Mouse (Mus musculus) CH12.LX (cell line): ENCODE data around the gene Dip2b. TPM values are rescaled to one million over a fixed set of nuclear protein-coding genes. Genes with fewer than 3 reads are reported as not detected.

Source experiments
- DNase-seq: peaks from one replicate; pipeline ENCODE4 v3.0.0-alpha.2; 2013; ENCODE audit errors: extremely low read depth
- H3K27ac ChIP-seq: 2 replicates; pipeline ENCODE4 v1.5.1; 2012; ENCODE audit warnings: low read depth, mild to moderate bottlenecking, control low read depth, moderate library complexity; ENCODE audit not compliant: insufficient read depth
- H3K27me3 ChIP-seq: replicated peaks from 2 replicates; pipeline ENCODE3; 2012; ENCODE audit warnings: inconsistent platforms
- H3K36me3 ChIP-seq, 2 experiments: replicated peaks in 1 of 2; 2 replicates each; pipeline versions ENCODE3 to v1.6.1; 2012; ENCODE audit warnings: inconsistent platforms in 1 of 2, low read length in 1 of 2, mild to moderate bottlenecking in 1 of 2, mixed read lengths in 1 of 2, moderate library complexity in 1 of 2; ENCODE audit not compliant: control insufficient read depth in 1 of 2, insufficient read depth in 1 of 2
- H3K4me1 ChIP-seq, 2 experiments: 2 replicates each; pipeline ENCODE4 v1.6.1; 2012; ENCODE audit warnings: inconsistent platforms in 1 of 2, moderate library complexity in 1 of 2; ENCODE audit not compliant: insufficient read depth in 2 of 2, control insufficient read depth in 1 of 2
- H3K4me2 ChIP-seq: 2 replicates; pipeline ENCODE4 v1.6.1; 2012; ENCODE audit warnings: low read depth, mild to moderate bottlenecking, control low read depth; ENCODE audit not compliant: poor library complexity, insufficient read depth, severe bottlenecking
- H3K4me3 ChIP-seq, 3 experiments: fragments of 150-350 bp in 1 of 3; sonication (generic) in 1 of 3; replicated peaks in 1 of 3; 2 replicates each; pipeline versions ENCODE3 to v1.5.1; 2011 to 2012; ENCODE audit warnings: low read depth in 2 of 3, low read length in 2 of 3, mild to moderate bottlenecking in 2 of 3, moderate library complexity in 2 of 3, control low read depth in 1 of 3, improper control_type of control experiment in 1 of 3, inconsistent platforms in 1 of 3, mixed read lengths in 1 of 3; ENCODE audit not compliant: poor library complexity in 1 of 3
- H3K79me2 ChIP-seq: replicated peaks from 2 replicates; pipeline ENCODE4 v1.6.1; 2012; ENCODE audit warnings: mild to moderate bottlenecking, moderate library complexity; ENCODE audit not compliant: control insufficient read depth, poor library complexity, insufficient read depth, severe bottlenecking; ENCODE audit errors: extremely low read depth
- H3K9ac ChIP-seq: 2 replicates; pipeline ENCODE4 v1.6.1; 2012; ENCODE audit warnings: low read depth, mild to moderate bottlenecking, control low read depth, moderate library complexity; ENCODE audit not compliant: insufficient read depth
- H3K9me3 ChIP-seq: replicated peaks from 2 replicates; pipeline ENCODE3; 2012; ENCODE audit warnings: low read length, inconsistent platforms, mixed read lengths
- BHLHE40 ChIP-seq: IDR thresholded peaks from 2 replicates; pipeline ENCODE4 v1.6.1; 2011; ENCODE audit warnings: mild to moderate bottlenecking, low read depth, low read length, improper control_type of control experiment
- CHD2 ChIP-seq: IDR thresholded peaks from 2 replicates; pipeline ENCODE4 v1.6.1; 2011; ENCODE audit warnings: low read length, improper control_type of control experiment
- CTCF ChIP-seq, 2 experiments: IDR thresholded peaks in 1 of 2; conservative IDR thresholded peaks in 1 of 2; 2 replicates each; pipeline ENCODE4 v1.5.1; 2011 to 2012; ENCODE audit warnings: low read depth in 2 of 2, low read length in 2 of 2, improper control_type of control experiment in 1 of 2, inconsistent platforms in 1 of 2, mild to moderate bottlenecking in 1 of 2, moderate library complexity in 1 of 2
- E2F4 ChIP-seq: IDR thresholded peaks from 2 replicates; pipeline ENCODE4 v1.6.1; 2011; ENCODE audit warnings: low read depth, low read length, improper control_type of control experiment; ENCODE audit not compliant: insufficient replicate concordance
- ELF1 ChIP-seq: IDR thresholded peaks from 2 replicates; pipeline ENCODE4 v1.6.1; 2014; ENCODE audit warnings: low read depth, mild to moderate bottlenecking, inconsistent platforms, low read length, improper control_type of control experiment
- EP300 ChIP-seq: IDR thresholded peaks from 2 replicates; pipeline ENCODE4 v1.6.1; 2011; ENCODE audit warnings: low read length, improper control_type of control experiment
- ETS1 ChIP-seq: conservative IDR thresholded peaks from 2 replicates; pipeline ENCODE4 v1.6.1; 2012; ENCODE audit warnings: low read depth, mild to moderate bottlenecking, inconsistent platforms, low read length, improper control_type of control experiment, moderate library complexity
- HCFC1 ChIP-seq: IDR thresholded peaks from 2 replicates; pipeline ENCODE4 v1.6.1; 2012; ENCODE audit warnings: low read depth, mild to moderate bottlenecking, inconsistent platforms, low read length, improper control_type of control experiment
- IRF4 ChIP-seq: IDR thresholded peaks from 2 replicates; pipeline ENCODE4 v1.6.1; 2014; ENCODE audit warnings: low read depth, mild to moderate bottlenecking, inconsistent platforms, low read length, improper control_type of control experiment
- JUND ChIP-seq: conservative IDR thresholded peaks from 2 replicates; pipeline ENCODE4 v1.6.1; 2011; ENCODE audit warnings: low read depth, low read length, improper control_type of control experiment
- MAFK ChIP-seq: IDR thresholded peaks from 2 replicates; pipeline ENCODE4 v1.6.1; 2011; ENCODE audit warnings: low read length, improper control_type of control experiment; ENCODE audit not compliant: insufficient replicate concordance
- MAX ChIP-seq: IDR thresholded peaks from 2 replicates; pipeline ENCODE4 v1.6.1; 2011; ENCODE audit warnings: low read length, improper control_type of control experiment
- MAZ ChIP-seq: IDR thresholded peaks from 2 replicates; pipeline ENCODE4 v1.6.1; 2012; ENCODE audit warnings: low read depth, mild to moderate bottlenecking, inconsistent platforms, low read length, improper control_type of control experiment, moderate library complexity
- MEF2A ChIP-seq: IDR thresholded peaks from 2 replicates; pipeline ENCODE4 v1.6.1; 2014; ENCODE audit warnings: low read depth, mild to moderate bottlenecking, inconsistent platforms, low read length, improper control_type of control experiment, borderline replicate concordance
- MXI1 ChIP-seq: IDR thresholded peaks from 2 replicates; pipeline ENCODE4 v1.6.1; 2011; ENCODE audit warnings: mild to moderate bottlenecking, low read depth, low read length, improper control_type of control experiment
- MYC ChIP-seq: IDR thresholded peaks from 2 replicates; pipeline ENCODE4 v1.6.1; 2011; ENCODE audit warnings: low read depth, mild to moderate bottlenecking, improper control_type of control experiment, low read length
- NELFE ChIP-seq: IDR thresholded peaks from 2 replicates; pipeline ENCODE4 v1.6.1; 2011; ENCODE audit warnings: low read depth, low read length, improper control_type of control experiment
- NRF1 ChIP-seq: IDR thresholded peaks from 2 replicates; pipeline ENCODE4 v1.6.1; 2014; ENCODE audit warnings: low read depth, mild to moderate bottlenecking, inconsistent platforms, low read length, improper control_type of control experiment, moderate library complexity
- POLR2A ChIP-seq: IDR thresholded peaks from 2 replicates; pipeline ENCODE4 v1.6.1; 2011; ENCODE audit warnings: low read depth, mild to moderate bottlenecking, improper control_type of control experiment, low read length
- POLR2AphosphoS2 ChIP-seq: IDR thresholded peaks from 2 replicates; pipeline ENCODE4 v1.6.1; 2011; ENCODE audit warnings: low read depth, low read length, improper control_type of control experiment
- RAD21 ChIP-seq: IDR thresholded peaks from 2 replicates; pipeline ENCODE4 v1.6.1; 2011; ENCODE audit warnings: low read depth, mild to moderate bottlenecking, low read length, improper control_type of control experiment, moderate library complexity
- RCOR1 ChIP-seq: conservative IDR thresholded peaks from 2 replicates; pipeline ENCODE4 v1.6.1; 2012; ENCODE audit warnings: low read depth, mild to moderate bottlenecking, inconsistent platforms, low read length, improper control_type of control experiment
- SIN3A ChIP-seq: IDR thresholded peaks from 2 replicates; pipeline ENCODE4 v1.6.1; 2012; ENCODE audit warnings: low read length, improper control_type of control experiment, inconsistent platforms
- TBP ChIP-seq: conservative IDR thresholded peaks from 2 replicates; pipeline ENCODE4 v1.6.1; 2011; ENCODE audit warnings: low read depth, low read length, improper control_type of control experiment
- TCF12 ChIP-seq: IDR thresholded peaks from 2 replicates; pipeline ENCODE4 v1.6.1; 2014; ENCODE audit warnings: low read depth, mild to moderate bottlenecking, inconsistent platforms, low read length, improper control_type of control experiment
- UBTF ChIP-seq: IDR thresholded peaks from 2 replicates; pipeline ENCODE4 v1.6.1; 2012; ENCODE audit warnings: low read depth, mild to moderate bottlenecking, inconsistent platforms, low read length, improper control_type of control experiment, moderate library complexity
- USF1 ChIP-seq: IDR thresholded peaks from 2 replicates; pipeline ENCODE4 v1.6.1; 2014; ENCODE audit warnings: low read depth, mild to moderate bottlenecking, inconsistent platforms, low read length, improper control_type of control experiment
- USF2 ChIP-seq: conservative IDR thresholded peaks from 2 replicates; pipeline ENCODE4 v1.6.1; 2011; ENCODE audit warnings: low read depth, low read length, improper control_type of control experiment
- ZC3H11A ChIP-seq: IDR thresholded peaks from 2 replicates; pipeline ENCODE4 v1.6.1; 2012; ENCODE audit warnings: low read depth, mild to moderate bottlenecking, inconsistent platforms, low read length, improper control_type of control experiment
- ZKSCAN1 ChIP-seq: IDR thresholded peaks from 2 replicates; pipeline ENCODE4 v1.6.1; 2012; ENCODE audit warnings: low read depth, inconsistent platforms, low read length, improper control_type of control experiment, borderline replicate concordance
- ZMIZ1 ChIP-seq: IDR thresholded peaks from 2 replicates; pipeline ENCODE4 v1.6.1; 2012; ENCODE audit warnings: low read depth, mild to moderate bottlenecking, inconsistent platforms, low read length, improper control_type of control experiment
- dilution Hi-C: fragments of 300-500 bp; cut with MboI; formaldehyde crosslinking; loops from 2 replicates; pipeline ENCODE4 v1.14.3; 2020; ENCODE audit warnings: low sequenced_read_pairs; ENCODE audit not compliant: extremely low pct_unique_long_range_greater_than_20kb, extremely low pct_ligation_motif_present
- in situ Hi-C: fragments of 300-500 bp; cut with MboI; formaldehyde crosslinking; loops from 3 replicates; pipeline ENCODE4 v1.14.3; 2019; ENCODE audit warnings: low sequenced_read_pairs, low pct_ligation_motif_present, low pct_unique_long_range_greater_than_20kb, mixed read lengths
- polyA plus RNA-seq: library from polyadenylated mRNA; unstranded; fragments of >175 nt; gene quantifications from 2 replicates; pipeline ENCODE4 v1.2.1, GENCODE M21; 2012; ENCODE audit warnings: low read depth; ENCODE audit not compliant: insufficient read length
- total RNA-seq, 2 experiments: library from RNA; depleted of rRNA; stranded (reverse); fragments of 300-350 nt in 1 of 2; fragments of >200 nt in 1 of 2; gene quantifications; 2 replicates each; pipeline ENCODE4 v1.2.3; 2012 to 2014

The Dip2b gene
- total and polyA plus RNA-seq, 3 experiments, result 15.7 to 18.2 (median 16.7) TPM

- TF ChIP-seq TBP (0 out of 2 replicates have a peak, but pooled peaks have one; percentile 12), ZC3H11A (no peak), MAFK (0 out of 2 replicates have a peak, but pooled peaks have one; percentile 5), SIN3A (peak; percentile 70), UBTF (no peak), POLR2A (peak; percentile 91; the same call in 1 of the 2 replicates), HCFC1 (no peak), JUND (no peak), RAD21 (no peak), NRF1 (no peak)
Observed at GRCm38 (mm10) chr15:100227031-100227662, 188.7 kb downstream of the Dip2b start (continued).

GRCm38 (mm10) chr15:100227663-100228534 lies 189.4 kb downstream of the Dip2b start, which contains the start of gene Atf1:
TSS of gene Atf1 (plus strand) at chr15:100227819.
- in situ Hi-C loops, result no loop called here
- Histone ChIP-seq H3K4me1 (peaks cover 3 to 37% of the 10 kb centered on the region in 2 experiments), H3K9ac (peak within 1 kb of the TSS; percentile 98), H3K9me3 (peaks cover 19% of the 10 kb centered on the region), H3K27ac (peak within 1 kb of the TSS; percentile 97), H3K79me2 (peaks cover 44% of the 10 kb centered on the region), H3K4me2 (peak within 1 kb of the TSS; percentile 92), H3K36me3 (peaks cover under 1 to 40% of the 10 kb centered on the region in 2 experiments), H3K27me3 (no peaks in the 10 kb centered on the region), H3K4me3 (peak within 1 kb of the TSS; percentile 85 to 97 (median 95))
- dilution Hi-C loops, result no loop called here
- DNase-seq, result peak; percentile 86
- TF ChIP-seq IRF4 (no peak), NELFE (peak; percentile 93), E2F4 (no peak), ETS1 (no peak), EP300 (no peak), USF1 (peak; percentile 90), SIN3A (peak; percentile 28; the same call in 1 of the 2 replicates), UBTF (peak; percentile 35; the same call in 1 of the 2 replicates), BHLHE40 (peak; percentile 96), TBP (0 out of 2 replicates have a peak, but pooled peaks have one; percentile 1), POLR2A (peak; percentile 80), ZMIZ1 (peak; percentile 88), TCF12 (peak; percentile 92), MEF2A (peak; percentile 39), MXI1 (peak; percentile 25), POLR2AphosphoS2 (no peak; the same call in 1 of the 2 replicates), NRF1 (peak; percentile 70), HCFC1 (peak; percentile 70), RCOR1 (0 out of 2 replicates have a peak, but pooled peaks have one; percentile 57), CHD2 (peak; percentile 53; the same call in 1 of the 2 replicates), MAX (peak; percentile 94), MAZ (peak; percentile 44; the same call in 1 of the 2 replicates), USF2 (peak; percentile 81), CTCF (conservative IDR thresholded peaks at IDR 0.05 in 1 of 2, IDR thresholded peaks at IDR 0.05 in 1 of 2; ENCODE audit: low read depth in 2 of 2, low read length in 2 of 2) (peak in 1 of 2 experiments; percentile 12; a peak in 1 of 4 replicates), RAD21 (no peak), ELF1 (peak; percentile 54; the same call in 1 of the 2 replicates), ZKSCAN1 (no peak), ZC3H11A (no peak), MYC (peak; percentile 54; the same call in 1 of the 2 replicates)
